Mouse (Mus musculus): Measurements from ENCODE around the gene Hnf4a. TPM values are rescaled to one million over a fixed set of nuclear protein-coding genes. Genes with fewer than 3 reads are reported as not detected.

Hnf4a gene
- total RNA-seq, 1 experiment from 2014 or later: not detected

GRCm38 (mm10) chr2:163580069-163580945, 73.7 kb downstream of the Hnf4a start:
- ATAC-seq (replicated peaks; ENCODE audit: insufficient number of reproducible peaks, low FRiP score, low TSS enrichment, poor library complexity, severe bottlenecking): peak; percentile 75

- peak; percentile 37; the same call in 1 of the 2 replicates for ATAC-seq (replicated peaks; ENCODE audit: insufficient number of reproducible peaks, low FRiP score, low TSS enrichment, poor library complexity, severe bottlenecking)
Measured at GRCm38 (mm10) chr2:163583226-163584087, 76.8 kb downstream of the Hnf4a start.

DNA sequence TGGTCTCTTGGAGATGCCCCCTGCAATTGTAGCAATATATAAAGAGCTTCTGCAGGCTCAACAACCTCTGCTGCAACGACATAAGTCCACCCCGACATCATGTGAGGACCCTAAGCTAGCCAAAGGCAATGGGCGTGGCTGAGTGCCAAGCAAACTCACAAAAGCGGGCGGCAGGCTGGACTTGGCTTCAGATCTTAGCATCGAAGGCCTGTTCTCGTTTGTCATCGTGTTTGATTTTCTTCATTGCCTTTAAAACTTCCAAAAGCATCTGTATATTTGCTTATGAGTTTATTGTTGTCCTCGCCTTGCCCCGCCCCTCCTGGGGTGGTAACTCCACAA, 77.4 kb downstream of the Hnf4a start:
- ATAC-seq (replicated peaks; ENCODE audit: insufficient number of reproducible peaks, low FRiP score, low TSS enrichment, poor library complexity, severe bottlenecking): no peak

GRCm38 (mm10) chr2:163586384-163587261, 80.0 kb downstream of the Hnf4a start:
- no peak for ATAC-seq (replicated peaks; ENCODE audit: insufficient number of reproducible peaks, low FRiP score, low TSS enrichment, poor library complexity, severe bottlenecking)

- ATAC-seq (replicated peaks; ENCODE audit: insufficient number of reproducible peaks, low FRiP score, low TSS enrichment, poor library complexity, severe bottlenecking): peak; percentile 48
Measured at GRCm38 (mm10) chr2:163587506-163587905, 80.9 kb downstream of the Hnf4a start.

DNA sequence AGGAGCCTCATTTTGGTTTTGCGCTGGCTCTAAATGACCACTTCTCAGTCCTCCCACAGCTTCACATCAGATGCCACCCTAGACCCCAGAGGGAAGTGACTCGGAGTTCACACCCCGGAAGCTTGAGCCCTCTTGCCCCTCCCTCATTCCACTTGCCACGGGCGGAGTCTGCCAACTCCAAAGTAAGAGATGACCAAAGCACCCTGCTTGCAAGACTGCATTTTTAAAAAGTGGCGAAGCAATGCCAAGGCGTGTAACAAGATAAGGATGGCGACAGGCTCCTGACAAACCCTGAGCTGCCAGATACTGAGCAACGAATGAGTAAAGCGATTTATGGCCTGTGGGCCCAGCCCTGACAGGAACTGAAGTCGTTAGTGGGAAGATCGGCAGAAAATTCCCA, 83.6 kb downstream of the Hnf4a start:
- ATAC-seq (replicated peaks; ENCODE audit: insufficient number of reproducible peaks, low FRiP score, low TSS enrichment, poor library complexity, severe bottlenecking): peak; percentile 78

GRCm38 (mm10) chr2:163590996-163591395, 84.4 kb downstream of the Hnf4a start:
- no peak for ATAC-seq (replicated peaks; ENCODE audit: insufficient number of reproducible peaks, low FRiP score, low TSS enrichment, poor library complexity, severe bottlenecking)

- ATAC-seq (replicated peaks; ENCODE audit: insufficient number of reproducible peaks, low FRiP score, low TSS enrichment, poor library complexity, severe bottlenecking): no peak
Measured at GRCm38 (mm10) chr2:163592084-163592483, 85.5 kb downstream of the Hnf4a start.

DNA sequence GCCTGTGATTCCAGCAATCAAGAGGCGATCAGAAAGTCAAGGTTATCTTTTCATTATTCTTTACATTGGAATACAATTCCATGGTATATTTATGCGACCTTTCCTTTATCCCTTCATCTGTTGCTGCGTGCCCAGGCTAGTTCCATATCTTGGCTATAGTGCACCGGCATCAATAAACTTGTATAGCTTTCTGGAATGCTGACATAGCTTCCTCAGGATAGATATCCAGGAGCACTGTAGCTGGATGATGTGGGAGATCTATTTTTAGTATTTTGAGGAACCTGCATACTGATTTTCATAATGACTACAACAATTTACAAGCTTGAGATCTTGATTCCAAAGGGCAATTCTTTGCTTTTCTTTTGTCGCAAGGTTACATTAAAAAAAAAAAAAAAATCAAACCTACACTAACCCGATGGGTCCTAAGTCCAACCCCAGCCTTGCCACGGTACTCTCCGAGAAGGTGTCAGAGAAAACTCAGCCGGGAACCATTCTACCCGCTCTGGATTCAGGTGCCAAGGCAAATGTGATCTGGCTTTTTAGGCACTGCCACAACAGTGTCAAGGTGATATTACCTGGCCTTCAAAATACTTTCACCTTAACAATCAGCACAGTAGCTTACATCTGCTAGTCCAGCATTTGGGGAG, 87.2 kb downstream of the Hnf4a start:
- no peak for ATAC-seq (replicated peaks; ENCODE audit: insufficient number of reproducible peaks, low FRiP score, low TSS enrichment, poor library complexity, severe bottlenecking)

GRCm38 (mm10) chr2:163595119-163595518, 88.5 kb downstream of the Hnf4a start:
- no peak for ATAC-seq (replicated peaks; ENCODE audit: insufficient number of reproducible peaks, low FRiP score, low TSS enrichment, poor library complexity, severe bottlenecking)

DNA sequence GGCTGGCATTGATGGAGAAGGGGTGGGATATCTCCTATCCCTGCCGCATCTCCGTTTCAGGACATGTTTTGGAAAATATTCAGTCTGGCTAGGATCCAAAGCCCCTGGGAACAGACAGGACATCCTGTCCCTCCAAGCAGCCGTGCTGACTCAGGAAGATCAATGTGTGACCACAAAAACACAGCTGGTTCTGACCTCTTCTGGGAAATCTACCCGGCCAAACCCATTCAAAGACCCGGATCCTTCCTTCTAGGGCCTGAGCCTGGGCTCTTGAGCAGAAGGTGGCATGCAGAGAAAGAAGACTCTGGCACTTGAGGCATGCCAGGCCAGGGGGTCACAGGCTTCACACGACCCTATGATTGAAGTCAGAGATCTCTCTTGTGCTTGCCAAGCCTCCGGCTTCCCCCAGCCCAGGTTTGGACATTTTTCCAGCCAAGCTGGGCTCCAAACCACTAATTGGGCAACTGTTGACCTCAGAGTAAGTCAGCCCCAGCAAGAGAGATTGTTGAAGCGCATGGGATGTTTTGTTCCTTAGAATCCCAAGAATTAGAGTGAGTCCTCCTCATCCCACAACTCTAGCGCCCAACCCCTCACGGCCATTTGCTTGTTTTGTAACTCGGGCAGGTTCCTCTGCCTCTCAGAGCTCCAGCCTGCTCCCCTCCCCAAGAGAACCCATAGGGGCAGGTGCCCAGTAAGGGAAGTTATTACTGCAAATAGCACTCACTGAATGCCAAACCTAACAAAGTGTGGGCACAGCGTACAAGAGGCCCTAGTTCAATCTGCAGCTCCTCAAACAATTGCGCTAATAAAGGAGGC, 89.7 kb downstream of the Hnf4a start:
- ATAC-seq (replicated peaks; ENCODE audit: insufficient number of reproducible peaks, low FRiP score, low TSS enrichment, poor library complexity, severe bottlenecking): no peak

DNA sequence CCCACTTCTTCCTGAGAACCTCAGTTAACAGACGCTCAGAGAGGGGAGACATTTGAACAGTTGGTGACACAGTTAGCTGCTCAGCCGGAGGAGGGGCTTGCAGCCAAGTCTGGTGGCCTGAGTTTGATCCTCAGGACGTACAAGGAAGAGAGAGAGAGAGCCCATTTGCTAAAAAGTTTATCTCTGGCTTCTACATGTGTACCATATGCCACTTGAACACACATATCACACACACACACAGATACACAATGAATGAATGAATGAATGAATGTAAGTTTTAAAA, 90.2 kb downstream of the Hnf4a start:
- ATAC-seq (replicated peaks; ENCODE audit: insufficient number of reproducible peaks, low FRiP score, low TSS enrichment, poor library complexity, severe bottlenecking): no peak

DNA sequence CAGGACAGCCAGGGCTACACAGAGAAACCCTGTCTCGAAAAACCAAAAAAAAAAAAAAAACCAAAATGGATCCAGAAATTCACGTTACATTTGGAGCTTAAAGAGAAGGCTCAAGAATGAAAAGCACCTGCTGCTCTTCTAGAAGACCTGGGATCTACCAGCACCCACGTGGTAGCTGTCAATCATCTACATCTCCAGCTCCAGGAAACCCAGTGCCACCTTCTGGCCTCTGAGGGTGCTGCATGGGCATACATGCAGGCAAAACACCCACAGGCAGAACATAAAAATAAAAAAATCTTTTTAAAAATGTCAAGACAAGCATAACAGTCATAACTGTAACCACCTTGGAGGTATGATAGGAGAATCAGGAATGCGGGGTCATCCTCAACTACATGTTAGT, 91.1 kb downstream of the Hnf4a start:
- no peak for ATAC-seq (replicated peaks; ENCODE audit: insufficient number of reproducible peaks, low FRiP score, low TSS enrichment, poor library complexity, severe bottlenecking)

GRCm38 (mm10) chr2:163599226-163599625, 92.6 kb downstream of the Hnf4a start:
- ATAC-seq (replicated peaks; ENCODE audit: insufficient number of reproducible peaks, low FRiP score, low TSS enrichment, poor library complexity, severe bottlenecking): 0 out of 2 replicates have a peak, but pooled peaks have one; percentile 32

DNA sequence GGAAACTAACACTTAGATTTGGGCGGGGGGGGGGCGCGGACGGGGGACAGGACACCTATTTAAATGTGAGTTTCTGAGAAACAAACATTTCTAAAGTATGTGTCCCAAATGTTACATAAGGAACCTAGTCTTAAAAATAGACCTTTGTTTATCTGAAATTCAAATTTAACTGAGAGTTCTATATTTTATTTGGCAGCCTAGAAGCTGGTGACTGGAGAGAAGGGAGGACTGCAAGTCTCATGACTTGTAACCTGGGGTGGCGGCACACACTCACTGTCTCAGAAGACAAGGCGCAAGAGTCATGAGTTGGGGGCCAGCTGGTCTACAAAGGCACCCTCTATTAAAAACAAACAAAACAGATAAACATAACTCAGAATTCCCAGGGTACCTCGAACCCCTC, 94.5 kb downstream of the Hnf4a start:
- ATAC-seq (replicated peaks; ENCODE audit: insufficient number of reproducible peaks, low FRiP score, low TSS enrichment, poor library complexity, severe bottlenecking): no peak

DNA sequence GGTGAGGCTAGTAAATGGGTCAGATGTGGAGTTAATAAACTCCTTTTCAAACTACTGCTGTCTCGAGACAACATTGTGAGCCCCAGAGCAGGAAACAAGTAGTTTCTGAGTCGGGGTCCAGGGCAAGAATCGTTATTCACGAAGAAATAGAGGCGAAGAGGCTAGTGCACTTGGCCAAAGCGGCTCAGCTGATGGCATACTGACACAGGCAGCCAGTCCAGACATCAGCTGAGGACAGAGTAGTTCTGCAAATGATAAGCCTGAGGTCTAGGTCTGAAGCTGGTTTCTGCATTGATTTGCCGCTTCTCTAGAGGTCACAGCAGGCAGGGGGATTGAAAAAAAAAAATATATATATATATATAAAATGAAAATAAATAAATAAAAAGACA, 95.1 kb downstream of the Hnf4a start:
- no peak for ATAC-seq (replicated peaks; ENCODE audit: insufficient number of reproducible peaks, low FRiP score, low TSS enrichment, poor library complexity, severe bottlenecking)

DNA sequence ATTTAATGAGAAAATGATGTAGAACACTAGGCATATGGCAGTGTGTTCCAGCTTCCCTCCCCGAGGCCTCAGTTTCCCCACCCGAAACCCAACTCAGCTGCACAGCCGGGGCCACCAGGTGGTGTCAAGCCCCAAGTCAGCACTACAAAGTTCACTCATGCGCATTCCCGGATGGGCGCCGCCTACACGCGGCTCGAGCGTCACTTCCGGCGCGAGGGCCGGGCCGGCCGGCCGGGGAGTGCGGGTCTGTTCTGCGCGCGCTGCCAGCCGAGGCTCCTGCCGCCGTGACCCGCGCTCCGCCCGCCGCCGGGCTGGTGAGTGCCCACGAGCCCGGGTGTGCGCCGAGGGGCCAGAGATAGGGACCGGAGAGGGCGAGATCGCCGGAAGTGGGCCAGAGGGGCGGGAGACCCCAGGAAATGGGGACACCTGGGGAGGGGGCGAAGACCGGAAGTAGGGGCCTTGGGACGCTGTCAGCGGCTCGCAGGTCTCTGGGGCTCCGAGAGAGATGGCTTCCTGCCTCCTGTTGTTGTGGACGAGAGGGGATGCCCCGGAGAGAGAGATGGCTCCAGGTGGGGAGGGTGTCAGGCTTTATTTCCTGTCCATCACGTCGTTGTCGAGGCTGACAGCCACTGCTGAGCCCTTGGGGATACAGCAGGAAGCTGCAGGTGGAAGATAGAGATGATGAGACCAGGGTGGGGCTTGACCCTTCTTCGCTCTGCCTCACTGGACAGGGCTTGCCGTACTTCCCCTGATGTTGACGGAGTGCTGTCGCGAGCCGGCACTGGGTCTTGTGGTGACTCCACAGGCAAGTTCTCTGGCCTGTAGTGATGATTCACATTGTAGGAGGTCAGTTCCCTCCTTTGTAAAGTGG, 95.7 kb downstream of the Hnf4a start, which contains the start of gene Ttpal:
Gene Ttpal, plus strand, starts transcription at position 214 of the 871 bp plus-strand sequence.
- ATAC-seq (replicated peaks; ENCODE audit: insufficient number of reproducible peaks, low FRiP score, low TSS enrichment, poor library complexity, severe bottlenecking): peak; percentile 66

All from monocyte, adult 5-6 weeks (primary cell).